Mouse (Mus musculus) megakaryocyte, embryonic 14.5 days (primary cell): ENCODE results near the gene Mafg.

Experiments used
- FLI1 ChIP-seq: IDR thresholded peaks from 2 replicates; pipeline ENCODE4 v1.6.1; 2012; ENCODE audit warnings: low read length, inconsistent platforms, mixed read lengths
- GATA1 ChIP-seq: IDR thresholded peaks from 3 replicates; pipeline ENCODE4 v1.6.1; 2012; ENCODE audit warnings: mixed read lengths, low read length, inconsistent platforms, borderline replicate concordance

GRCm38 (mm10) chr11:120658876-120659410 is 25.5 kb upstream of the Mafg start:
- TF ChIP-seq GATA1: no peak
- no peak for TF ChIP-seq FLI1
